Mouse (Mus musculus): Measurements from ENCODE around the gene Ddx58. TPM values are rescaled to one million over a fixed set of nuclear protein-coding genes. Genes with fewer than 3 reads are reported as not detected.

The Ddx58 gene
- polyA plus RNA-seq, 1 experiment from 2014 or later: 3.0 TPM

DNA sequence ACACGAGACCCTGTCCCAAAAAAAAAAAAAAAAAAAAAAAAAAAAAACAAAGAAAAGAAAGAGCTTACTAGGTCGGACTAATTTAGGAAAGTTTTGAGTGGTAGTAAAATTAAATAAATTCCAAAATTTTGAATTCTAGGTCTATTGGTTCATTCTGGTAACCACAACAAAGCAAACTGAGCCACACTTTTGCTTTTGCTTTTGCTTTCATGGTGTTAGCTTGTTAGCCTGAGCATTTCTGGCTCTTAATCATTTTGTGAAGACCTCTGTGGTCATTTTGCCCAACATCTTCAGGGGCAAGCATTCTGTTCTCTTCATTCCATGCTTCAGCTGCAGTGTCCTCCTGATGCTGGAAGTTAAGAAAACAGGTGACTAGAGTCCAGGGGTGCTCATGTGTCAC, 67.3 kb downstream of the Ddx58 start:
- no peaks in the 10 kb centered on the region for H3K9me3 ChIP-seq (replicated peaks)
- H3K4me1 ChIP-seq: no peaks in the 10 kb centered on the region
- WGBS (ENCODE audit: insufficient replicate concordance): 72% methylated on average over 2 of the region's 2 CpGs
- H3K36me3 ChIP-seq: peaks cover 22% of the 10 kb centered on the region
- H3K4me2 ChIP-seq: no peak overlapping the region
- no peaks in the 10 kb centered on the region for H3K27me3 ChIP-seq (replicated peaks)
- ATAC-seq: no peak
- no peak overlapping the region for H3K4me3 ChIP-seq
- H3K27ac ChIP-seq: no peak overlapping the region
- H3K9ac ChIP-seq: no peak overlapping the region

DNA sequence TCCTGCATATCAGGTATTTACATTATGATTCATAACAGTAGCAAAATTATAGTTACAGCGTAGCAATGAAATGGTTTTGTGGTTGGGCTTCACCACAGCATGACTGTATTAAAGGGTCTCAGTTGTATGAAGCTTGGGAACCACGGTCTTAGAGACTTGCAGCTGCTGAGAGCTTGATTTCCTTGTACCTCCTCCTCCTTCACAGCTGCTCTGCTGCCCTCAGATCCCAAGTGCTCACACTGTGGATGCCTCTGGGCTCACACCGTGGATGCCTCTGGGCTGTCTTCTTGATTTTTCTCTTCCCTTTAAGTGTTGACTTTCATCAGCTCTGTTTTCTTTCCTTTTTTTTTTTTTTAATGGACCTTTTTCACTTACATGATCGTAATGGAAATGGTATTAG, 68.2 kb downstream of the Ddx58 start:
- WGBS (ENCODE audit: insufficient replicate concordance): 81% methylated on average over 4 of the region's 4 CpGs
- no peaks in the 10 kb centered on the region for H3K9me3 ChIP-seq (replicated peaks)
- H3K36me3 ChIP-seq: peaks cover 25% of the 10 kb centered on the region
- no peak overlapping the region for H3K4me2 ChIP-seq
- no peak overlapping the region for H3K9ac ChIP-seq
- no peak for ATAC-seq
- H3K4me3 ChIP-seq: no peak overlapping the region
- no peaks in the 10 kb centered on the region for H3K4me1 ChIP-seq
- no peaks in the 10 kb centered on the region for H3K27me3 ChIP-seq (replicated peaks)
- no peak overlapping the region for H3K27ac ChIP-seq

DNA sequence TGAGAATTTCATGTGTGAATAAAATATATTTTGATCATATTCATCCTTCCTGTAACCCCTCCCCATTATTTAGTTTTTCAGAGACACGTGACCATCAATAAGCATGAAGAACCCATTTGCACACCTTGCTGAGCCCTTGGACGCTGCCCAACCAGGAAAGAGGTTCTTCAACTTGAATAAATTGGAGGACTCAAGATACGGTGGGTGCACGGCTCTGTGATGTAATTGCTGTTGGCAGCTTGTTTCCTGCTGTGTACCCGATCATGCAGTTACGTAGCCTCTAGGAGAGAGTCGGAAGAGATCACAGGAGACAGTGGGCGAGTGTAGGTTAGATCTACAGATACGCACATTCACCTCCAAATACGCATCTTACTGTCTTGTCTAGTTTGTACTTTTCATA, 76.0 kb downstream of the Ddx58 start:
- Histone ChIP-seq H3K4me3 (no peak overlapping the region), H3K27ac (no peak overlapping the region), H3K9me3 (replicated peaks) (peaks cover 9% of the 10 kb centered on the region; the same call in 1 of the 2 replicates), H3K27me3 (replicated peaks) (no peaks in the 10 kb centered on the region), H3K9ac (no peak overlapping the region), H3K36me3 (peaks cover 26% of the 10 kb centered on the region), H3K4me2 (no peak overlapping the region), H3K4me1 (no peaks in the 10 kb centered on the region)
- 84% methylated on average over 10 of the region's 10 CpGs for WGBS (ENCODE audit: insufficient replicate concordance)
- no peak for ATAC-seq

DNA sequence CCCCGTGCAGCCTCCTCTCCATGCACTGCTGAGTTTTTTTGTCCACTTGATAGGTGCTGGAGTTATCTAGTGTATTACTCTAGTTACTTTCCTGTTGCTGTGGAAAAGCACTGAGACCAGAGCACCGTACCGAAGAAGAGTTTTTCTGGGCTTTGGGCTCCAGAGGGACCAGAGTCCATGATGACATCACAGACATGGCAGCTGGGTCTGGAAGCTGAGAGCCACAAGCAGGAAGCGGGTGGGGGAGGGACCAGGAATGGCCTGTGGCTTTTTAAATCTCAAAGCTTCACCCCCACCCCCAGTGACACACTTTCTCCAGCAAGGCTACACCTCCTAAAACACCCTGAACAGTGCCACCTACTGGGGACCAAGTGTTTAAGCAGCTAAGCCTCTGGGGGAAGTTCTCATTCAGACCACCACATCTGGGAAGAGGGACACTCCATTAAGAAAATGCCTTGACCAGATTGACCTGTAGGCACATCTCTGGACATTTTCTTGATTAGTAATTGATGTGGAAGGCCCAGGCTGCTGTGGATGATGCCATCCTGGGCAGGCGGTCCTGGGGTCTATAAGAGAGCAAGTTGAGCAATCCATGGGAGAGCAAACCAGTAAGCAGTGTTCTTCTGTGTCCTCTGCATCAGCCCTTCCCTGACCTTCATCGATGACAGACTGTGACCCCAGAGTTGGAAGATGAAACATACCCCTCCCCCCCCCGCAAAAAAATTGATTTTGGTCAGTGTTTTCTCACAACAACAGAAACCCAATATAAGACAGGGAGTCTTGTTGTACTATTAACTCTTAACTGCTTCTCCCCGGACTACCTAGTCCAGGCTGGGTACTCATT, 78.8 kb downstream of the Ddx58 start:
- no peak overlapping the region for H3K4me3 ChIP-seq
- 80% methylated on average over 8 of the region's 8 CpGs for WGBS (ENCODE audit: insufficient replicate concordance)
- no peak overlapping the region for H3K9ac ChIP-seq
- no peak overlapping the region for H3K4me2 ChIP-seq
- H3K4me1 ChIP-seq: peaks cover 11% of the 10 kb centered on the region
- no peaks in the 10 kb centered on the region for H3K27me3 ChIP-seq (replicated peaks)
- no peak overlapping the region for H3K27ac ChIP-seq
- peaks cover 9% of the 10 kb centered on the region; the same call in 1 of the 2 replicates for H3K9me3 ChIP-seq (replicated peaks)
- peaks cover 17% of the 10 kb centered on the region for H3K36me3 ChIP-seq
- ATAC-seq: no peak

DNA sequence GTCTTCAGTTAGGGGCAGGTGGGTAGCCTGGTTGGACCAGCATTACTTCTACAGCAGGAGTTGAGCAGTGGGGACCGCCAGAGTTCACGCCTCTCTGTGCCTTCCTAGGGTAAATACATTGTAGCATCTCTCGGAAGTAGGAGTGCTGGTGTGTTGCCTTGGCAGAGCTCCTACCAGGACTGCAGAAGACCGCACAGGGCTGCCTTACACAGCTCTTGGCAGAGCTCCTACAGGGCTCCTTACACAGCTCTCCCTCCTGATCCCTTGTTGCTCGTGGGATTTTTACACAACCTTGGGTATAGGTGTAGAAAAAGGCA, 81.4 kb downstream of the Ddx58 start:
- WGBS (ENCODE audit: insufficient replicate concordance): 72% methylated on average over 5 of the region's 5 CpGs
- H3K4me3 ChIP-seq: no peak overlapping the region

DNA sequence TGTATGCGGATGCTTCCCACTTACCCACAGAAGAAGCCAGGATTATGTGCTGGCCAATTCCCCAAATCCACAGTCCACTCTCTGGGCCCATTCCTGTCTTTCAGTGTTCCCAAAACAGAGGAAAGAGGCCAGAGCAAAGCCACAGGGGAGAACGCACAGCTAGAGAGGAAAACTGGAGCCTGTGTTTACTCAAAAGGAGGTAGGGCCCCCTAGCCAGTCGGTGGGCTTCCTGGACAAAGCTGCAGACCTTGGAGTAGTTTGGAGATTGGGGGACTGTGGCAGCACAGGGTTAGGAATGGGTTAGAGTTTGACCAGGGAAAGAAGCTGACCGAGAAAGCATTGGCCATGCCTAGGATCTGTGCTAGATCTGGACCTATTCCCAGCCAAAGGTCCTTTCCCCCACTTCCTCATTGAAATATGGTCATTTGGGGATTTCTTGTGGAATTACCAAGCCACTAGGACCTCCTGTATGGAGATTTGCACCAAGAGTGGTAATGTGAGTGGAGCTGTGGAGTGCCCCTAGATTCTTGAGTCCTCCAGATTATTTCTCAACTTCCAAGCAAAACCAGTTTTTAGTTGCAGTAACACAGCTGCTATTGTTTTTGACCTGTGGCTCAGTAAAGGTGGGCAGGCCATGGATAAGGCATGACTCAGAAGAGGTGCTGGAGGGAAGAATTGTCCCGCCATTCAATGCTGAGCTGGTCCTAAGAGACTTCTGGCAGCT, 82.0 kb downstream of the Ddx58 start:
- Histone ChIP-seq H3K27me3 (replicated peaks) (no peaks in the 10 kb centered on the region), H3K27ac (no peak overlapping the region), H3K9ac (no peak overlapping the region), H3K4me3 (no peak overlapping the region), H3K4me2 (no peak overlapping the region), H3K9me3 (replicated peaks) (peaks cover 9% of the 10 kb centered on the region; the same call in 1 of the 2 replicates), H3K36me3 (peaks cover 9% of the 10 kb centered on the region), H3K4me1 (peaks cover 23% of the 10 kb centered on the region)
- ATAC-seq: no peak
- 66% methylated on average over 5 of the region's 5 CpGs for WGBS (ENCODE audit: insufficient replicate concordance)

More for the DNA sequence above, 81.4 kb downstream of the Ddx58 start:
- no peak for ATAC-seq
- Histone ChIP-seq H3K9me3 (replicated peaks) (peaks cover 9% of the 10 kb centered on the region; the same call in 1 of the 2 replicates), H3K9ac (no peak overlapping the region), H3K4me2 (no peak overlapping the region), H3K4me1 (peaks cover 23% of the 10 kb centered on the region), H3K27me3 (replicated peaks) (no peaks in the 10 kb centered on the region), H3K27ac (no peak overlapping the region), H3K36me3 (peaks cover 9% of the 10 kb centered on the region)

DNA sequence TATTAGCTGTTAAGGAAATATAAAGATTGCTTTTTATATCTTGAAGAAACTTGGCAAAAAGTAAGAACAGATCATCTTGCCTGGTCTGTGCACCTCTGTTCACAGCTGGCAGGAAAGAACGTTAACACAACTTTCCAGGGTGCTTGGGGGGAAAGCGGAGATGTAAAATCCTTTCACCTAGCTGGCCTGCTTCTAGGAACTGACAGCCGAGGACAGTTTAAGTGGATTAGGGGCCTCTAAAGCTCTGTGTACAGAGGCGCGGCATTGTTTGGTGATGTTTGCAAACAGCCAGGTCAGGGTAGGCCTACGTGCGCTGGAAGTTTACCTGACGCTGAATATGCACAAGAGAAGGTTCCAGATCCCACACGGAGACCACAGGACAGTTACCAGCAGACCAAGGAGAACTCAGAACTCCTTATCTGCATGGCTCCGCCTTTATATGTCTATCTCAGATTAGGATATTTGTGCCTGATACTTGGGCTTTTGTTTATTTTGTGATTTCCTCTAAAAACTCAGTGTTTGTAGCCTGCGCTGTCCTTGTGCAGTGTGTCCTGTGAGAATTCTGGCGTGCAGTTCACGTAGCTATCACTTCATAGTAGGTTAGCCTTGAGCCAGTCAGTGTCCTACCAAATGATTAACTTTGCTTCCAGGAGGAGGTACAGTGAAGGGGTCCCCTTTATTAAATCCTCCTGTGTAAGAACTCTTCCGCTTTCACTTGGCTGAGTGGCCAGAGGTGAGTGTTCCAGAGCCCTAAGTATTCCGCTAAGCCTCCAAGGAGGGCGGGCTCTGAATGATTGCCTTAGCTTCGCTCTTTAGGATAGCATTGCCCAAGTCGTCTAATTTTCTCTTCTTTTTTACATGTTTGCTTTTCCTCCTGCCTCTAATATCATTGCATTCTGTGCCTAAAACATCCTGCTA, 82.8 kb downstream of the Ddx58 start:
- peaks cover 9% of the 10 kb centered on the region; the same call in 1 of the 2 replicates for H3K9me3 ChIP-seq (replicated peaks)
- H3K9ac ChIP-seq: no peak overlapping the region
- no peak overlapping the region for H3K4me3 ChIP-seq
- peaks cover 23% of the 10 kb centered on the region for H3K4me1 ChIP-seq
- WGBS (ENCODE audit: insufficient replicate concordance): 72% methylated on average over 18 of the region's 18 CpGs
- H3K27me3 ChIP-seq (replicated peaks): no peaks in the 10 kb centered on the region
- ATAC-seq: 0 out of 2 replicates have a peak, but pooled peaks have one; percentile 24
- H3K27ac ChIP-seq: 0 out of 2 replicates have a peak overlapping the region, but pooled peaks have one; percentile 3
- no peak overlapping the region for H3K4me2 ChIP-seq
- peaks cover 9% of the 10 kb centered on the region for H3K36me3 ChIP-seq

DNA sequence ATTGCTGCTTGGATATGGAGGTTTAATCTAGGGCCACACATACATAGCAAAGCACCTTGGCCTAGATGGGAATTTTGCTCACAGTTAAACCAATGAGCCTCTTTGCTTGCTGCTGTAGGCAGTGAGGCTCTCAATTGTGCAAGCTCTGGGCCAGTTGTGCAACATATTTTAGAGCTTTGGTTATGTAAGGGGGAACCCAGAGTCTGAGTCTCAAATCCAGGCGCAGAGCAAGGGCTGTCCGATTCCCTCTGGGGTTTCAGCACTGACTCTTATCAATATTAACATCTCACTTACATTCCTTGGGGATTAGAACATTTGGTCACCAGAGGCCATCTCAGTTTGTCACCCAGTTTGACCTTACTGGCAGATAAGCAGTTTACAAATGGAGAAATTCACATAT, 83.5 kb downstream of the Ddx58 start:
- H3K27me3 ChIP-seq (replicated peaks): no peaks in the 10 kb centered on the region
- peaks cover 7% of the 10 kb centered on the region; the same call in 1 of the 2 replicates for H3K9me3 ChIP-seq (replicated peaks)
- H3K4me3 ChIP-seq: no peak overlapping the region
- no peak overlapping the region for H3K4me2 ChIP-seq
- H3K36me3 ChIP-seq: peaks cover 7% of the 10 kb centered on the region
- 59% methylated on average over 2 of the region's 2 CpGs for WGBS (ENCODE audit: insufficient replicate concordance)
- ATAC-seq: peak; percentile 33; the same call in 1 of the 2 replicates
- no peak overlapping the region for H3K9ac ChIP-seq
- 0 out of 2 replicates have a peak overlapping the region, but pooled peaks have one; percentile 3 for H3K27ac ChIP-seq
- peaks cover 23% of the 10 kb centered on the region for H3K4me1 ChIP-seq

DNA sequence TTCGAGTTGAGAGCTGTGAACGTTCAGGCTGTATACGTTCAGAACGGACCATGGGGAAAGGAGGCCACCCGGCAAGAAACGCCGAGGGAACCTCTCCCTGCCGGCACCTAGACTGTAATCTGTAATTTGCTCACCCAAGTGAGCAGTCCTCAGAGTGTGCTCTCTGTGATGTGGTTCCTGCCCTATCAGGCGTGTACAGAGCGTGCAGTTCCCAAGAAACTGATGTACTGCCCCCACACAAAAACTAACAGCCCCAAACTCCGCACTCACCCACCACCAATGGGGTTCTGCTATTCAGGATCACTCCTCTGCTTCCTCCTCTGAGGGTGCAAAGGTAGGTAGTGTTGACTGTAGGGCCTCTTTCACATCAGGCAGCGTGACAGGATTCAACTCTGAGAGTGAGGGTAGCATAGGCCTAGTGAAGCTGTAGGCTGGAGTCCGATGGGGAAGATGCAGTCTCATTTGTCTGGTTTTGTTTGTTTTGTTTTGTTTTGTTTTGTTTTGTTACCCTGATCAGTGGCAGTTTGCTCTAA, 84.1 kb downstream of the Ddx58 start:
- H3K27me3 ChIP-seq (replicated peaks): no peaks in the 10 kb centered on the region
- 78% methylated on average over 13 of the region's 13 CpGs for WGBS (ENCODE audit: insufficient replicate concordance)
- no peak overlapping the region for H3K4me2 ChIP-seq
- peak; percentile 42 for ATAC-seq
- H3K27ac ChIP-seq: 0 out of 2 replicates have a peak overlapping the region, but pooled peaks have one; percentile 11
- peaks cover under 1% of the 10 kb centered on the region for H3K36me3 ChIP-seq
- H3K9ac ChIP-seq: no peak overlapping the region
- H3K4me1 ChIP-seq: peaks cover 23% of the 10 kb centered on the region
- H3K9me3 ChIP-seq (replicated peaks): peaks cover under 1% of the 10 kb centered on the region; the same call in 1 of the 2 replicates
- no peak overlapping the region for H3K4me3 ChIP-seq

DNA sequence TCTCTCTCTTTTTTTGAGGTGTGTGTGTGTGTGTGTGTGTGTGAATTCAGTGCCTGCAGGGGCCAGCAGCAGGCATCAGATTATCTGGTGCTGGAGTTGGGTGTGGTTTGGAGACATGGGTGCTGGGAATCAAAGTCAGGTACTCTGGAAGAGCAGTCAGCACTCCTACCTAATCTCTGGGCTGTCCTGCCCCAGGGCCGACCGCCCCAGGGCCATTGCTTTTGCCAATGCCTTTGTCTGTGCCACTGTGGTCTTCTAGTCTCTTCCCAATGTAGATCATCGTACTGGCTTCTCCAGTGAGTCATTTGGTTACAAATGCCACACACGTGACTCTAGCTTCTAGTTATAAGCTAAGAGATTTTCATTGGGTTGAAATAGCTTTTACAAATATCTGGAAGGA, 84.9 kb downstream of the Ddx58 start:
- Histone ChIP-seq H3K9me3 (replicated peaks) (no peaks in the 10 kb centered on the region), H3K4me1 (peaks cover 23% of the 10 kb centered on the region), H3K27ac (no peak overlapping the region), H3K27me3 (replicated peaks) (no peaks in the 10 kb centered on the region), H3K4me3 (no peak overlapping the region), H3K4me2 (no peak overlapping the region), H3K9ac (no peak overlapping the region), H3K36me3 (no peaks in the 10 kb centered on the region)
- WGBS (ENCODE audit: insufficient replicate concordance): 85% methylated on average over 4 of the region's 4 CpGs
- ATAC-seq: no peak
